Mouse (Mus musculus): ENCODE data around the gene Rsl24d1.

DNA sequence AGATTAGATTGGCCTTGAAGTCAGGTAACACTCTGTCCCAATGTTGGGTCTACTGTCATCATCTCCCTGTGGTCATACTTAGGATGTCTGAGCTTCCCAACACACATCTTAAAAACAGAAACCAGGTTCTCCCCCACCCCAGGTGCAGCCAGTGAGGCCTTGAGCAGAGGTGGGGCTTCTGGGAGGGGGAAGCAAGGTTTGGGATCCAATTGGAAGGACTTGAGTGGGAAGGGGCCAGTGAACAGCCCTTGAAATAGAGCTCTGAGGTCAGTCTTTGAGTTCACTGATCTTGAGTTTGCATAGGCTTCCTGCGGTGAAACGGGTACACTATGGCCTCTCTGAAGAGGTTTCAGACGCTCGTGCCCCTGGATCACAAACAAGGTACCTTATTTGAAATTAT lies 11.0 kb upstream of the Rsl24d1 start, which contains the start of gene Gm20509:
- TF ChIP-seq CTCF (IDR thresholded peaks at IDR 0.05) (no peak), POLR2A (IDR thresholded peaks at IDR 0.05; ENCODE audit: insufficient read depth, low read depth, low read length) (no peak), EP300 (IDR thresholded peaks at IDR 0.05; ENCODE audit: insufficient read depth, low read depth, low read length) (no peak)
